Mouse (Mus musculus) adrenal gland, postnatal 10 days (tissue): ENCODE measurements around the gene Tmco4. TPM values are rescaled to one million over a fixed set of nuclear protein-coding genes. Genes with fewer than 3 reads are reported as not detected.

Source experiments
- DNase-seq: peaks from one replicate; pipeline ENCODE4 v3.0.0; 2021; ENCODE audit warnings: mixed read lengths
- total RNA-seq, 2 experiments: library from RNA; stranded (reverse); gene quantifications; 2 replicates each; pipeline ENCODE4 v1.2.3; 2021

Gene Tmco4
- total RNA-seq, 2 experiments from 2014 or later, result 14.7 to 15.0 TPM

- DNase-seq, result no peak
These were observed 84.6 kb downstream of the Tmco4 start for GRCm38 (mm10) chr4:139057291-139057690.

GRCm38 (mm10) chr4:139058029-139058428, 85.3 kb downstream of the Tmco4 start:
- no peak for DNase-seq

GRCm38 (mm10) chr4:139059569-139059968, 86.9 kb downstream of the Tmco4 start:
- peak; percentile 83 for DNase-seq

GRCm38 (mm10) chr4:139064831-139065230, 92.1 kb downstream of the Tmco4 start:
- no peak for DNase-seq

- no peak for DNase-seq
These were observed 95.6 kb downstream of the Tmco4 start for GRCm38 (mm10) chr4:139068287-139068686.

- DNase-seq, result no peak
These were observed 101.4 kb downstream of the Tmco4 start for GRCm38 (mm10) chr4:139074060-139074459.

- no peak for DNase-seq
These were observed 102.5 kb downstream of the Tmco4 start, which contains the start of gene Htr6 for GRCm38 (mm10) chr4:139075041-139075711. Gene Htr6 (minus strand): TSS chr4:139075570.

- DNase-seq, result no peak
These were observed 103.2 kb downstream of the Tmco4 start for GRCm38 (mm10) chr4:139075915-139076314.

- DNase-seq, result no peak
These were observed 105.6 kb downstream of the Tmco4 start for GRCm38 (mm10) chr4:139078313-139078712.

- no peak for DNase-seq
These were observed 106.0 kb downstream of the Tmco4 start for GRCm38 (mm10) chr4:139078726-139079125.

- DNase-seq, result no peak
These were observed 106.8 kb downstream of the Tmco4 start for GRCm38 (mm10) chr4:139079439-139079838.

GRCm38 (mm10) chr4:139080259-139080658, 107.6 kb downstream of the Tmco4 start:
- no peak for DNase-seq

GRCm38 (mm10) chr4:139081270-139081931, 108.7 kb downstream of the Tmco4 start:
- DNase-seq, result no peak

- no peak for DNase-seq
These were observed 110.3 kb downstream of the Tmco4 start for GRCm38 (mm10) chr4:139082790-139083564.

- DNase-seq, result no peak
These were observed 112.6 kb downstream of the Tmco4 start for GRCm38 (mm10) chr4:139085337-139085736.

- DNase-seq, result peak; percentile 89
These were observed 113.3 kb downstream of the Tmco4 start for GRCm38 (mm10) chr4:139086037-139086436.

- DNase-seq, result no peak
These were observed 114.3 kb downstream of the Tmco4 start for GRCm38 (mm10) chr4:139086984-139087383.

- DNase-seq, result no peak
These were observed 116.4 kb downstream of the Tmco4 start for GRCm38 (mm10) chr4:139088982-139089671.

- no peak for DNase-seq
These were observed 117.7 kb downstream of the Tmco4 start for GRCm38 (mm10) chr4:139090303-139090940.

GRCm38 (mm10) chr4:139091066-139091465, 118.4 kb downstream of the Tmco4 start:
- DNase-seq, result no peak

- peak; percentile 55 for DNase-seq
These were observed 119.0 kb downstream of the Tmco4 start for GRCm38 (mm10) chr4:139091478-139092355.
